Mouse (Mus musculus) neural tube, embryonic 14.5 days (tissue): Measurements from ENCODE around the gene Eml3. TPM values are rescaled to one million over a fixed set of nuclear protein-coding genes. Genes with fewer than 3 reads are reported as not detected.

Experiments
- ATAC-seq: fragments of 200-750 bp; cut with Nextera tagmentation; 2 replicates; pipeline ENCODE4 v1.8.0; 2017; ENCODE audit warnings: low read depth, mild to moderate bottlenecking, moderate TSS enrichment, moderate library complexity
- H3K27ac ChIP-seq: fragments of 300-500 bp; sonication (generic); 2 replicates; pipeline ENCODE4 v1.5.1; 2014; ENCODE audit warnings: low read depth, mild to moderate bottlenecking, control low read depth, low read length, moderate library complexity, mixed read lengths
- H3K27me3 ChIP-seq: fragments of 300-500 bp; sonication (generic); 2 replicates; pipeline ENCODE4 v1.6.1; 2014; ENCODE audit warnings: low read length; ENCODE audit not compliant: control insufficient read depth, insufficient read depth
- H3K36me3 ChIP-seq: fragments of 300-500 bp; sonication (generic); 2 replicates; pipeline ENCODE4 v1.6.1; 2014; ENCODE audit warnings: low read length, mixed read lengths; ENCODE audit not compliant: control insufficient read depth, insufficient read depth
- H3K4me1 ChIP-seq: fragments of 300-500 bp; sonication (generic); 2 replicates; pipeline ENCODE4 v1.6.1; 2014; ENCODE audit warnings: low read length; ENCODE audit not compliant: control insufficient read depth, insufficient read depth
- H3K4me2 ChIP-seq: fragments of 300-500 bp; sonication (generic); 2 replicates; pipeline ENCODE4 v1.6.1; 2014; ENCODE audit warnings: mild to moderate bottlenecking, low read depth, low read length, control low read depth
- H3K4me3 ChIP-seq: fragments of 300-500 bp; sonication (generic); 2 replicates; pipeline ENCODE4 v1.5.1; 2014; ENCODE audit warnings: low read depth, low read length, control low read depth, mixed read lengths
- H3K9ac ChIP-seq: fragments of 300-500 bp; sonication (generic); replicated peaks from 2 replicates; pipeline ENCODE4 v1.6.1; 2014; ENCODE audit warnings: low read depth, mild to moderate bottlenecking, control low read depth, low read length, mixed read lengths
- H3K9me3 ChIP-seq: fragments of 300-500 bp; sonication (generic); 2 replicates; pipeline ENCODE4 v1.6.1; 2016; ENCODE audit warnings: low read length; ENCODE audit not compliant: control insufficient read depth
- WGBS: fragments of 180-500 bp; shearing (Covaris S2); extraction: QIAGEN DNeasy Blood & Tissue Kit; methylation state at CpG from one replicate; pipeline ENCODE4 v1.1.7; 2014; 5-methylcytosine and 5-hydroxymethylcytosine counted together
- polyA plus RNA-seq: library from polyadenylated mRNA; unstranded; fragments of >200 nt; fragmentation: Nextera tagmentation; extraction: Ambion mirVana; gene quantifications from 2 replicates; pipeline ENCODE4 v1.2.1, GENCODE M21; 2014

Eml3 gene
- polyA plus RNA-seq, 1 experiment from 2014 or later: 6.2 TPM

DNA sequence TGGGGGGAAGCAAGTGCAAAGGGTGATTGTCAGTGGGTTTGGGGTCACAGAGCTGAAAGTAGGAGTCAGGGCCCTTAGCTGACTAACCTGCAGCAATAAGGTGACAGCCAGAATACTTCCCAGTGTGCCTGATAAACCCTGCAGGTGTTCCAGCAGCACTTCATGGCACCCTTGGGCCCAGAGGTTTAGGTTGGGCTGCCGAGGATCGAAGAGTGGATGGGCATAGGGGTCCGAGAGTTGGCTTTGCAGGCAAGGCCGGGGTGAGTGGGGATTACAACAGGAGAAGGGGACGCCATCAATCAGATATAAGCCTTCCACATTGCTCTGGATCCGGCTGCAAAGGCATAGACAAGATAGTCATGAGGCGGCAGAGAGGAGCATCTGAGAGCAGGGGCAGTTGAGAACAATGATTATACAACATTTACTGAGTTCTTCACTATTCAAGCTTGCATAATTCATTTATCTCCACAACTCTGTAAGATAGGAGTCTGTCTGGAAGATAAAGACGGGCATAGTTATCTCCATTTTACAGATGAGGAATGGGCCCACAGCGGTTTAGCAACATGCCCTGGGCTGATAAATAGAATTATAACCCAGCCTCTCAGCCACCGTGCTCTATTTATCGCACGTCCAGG is 1.3 kb upstream of the Eml3 start:
- Histone ChIP-seq H3K36me3 (peaks cover 8% of the 10 kb centered on the region; the same call in 1 of the 2 replicates), H3K27me3 (no peaks in the 10 kb centered on the region), H3K9ac (no peak overlapping the region), H3K27ac (no peak overlapping the region), H3K4me3 (no peak overlapping the region), H3K4me2 (no peak overlapping the region), H3K4me1 (0 out of 2 replicates have a peak, but pooled peaks cover 3% of the 10 kb centered on the region), H3K9me3 (no peaks in the 10 kb centered on the region)
- no peak for ATAC-seq
- WGBS: 91% methylated on average over 12 of the region's 12 CpGs

DNA sequence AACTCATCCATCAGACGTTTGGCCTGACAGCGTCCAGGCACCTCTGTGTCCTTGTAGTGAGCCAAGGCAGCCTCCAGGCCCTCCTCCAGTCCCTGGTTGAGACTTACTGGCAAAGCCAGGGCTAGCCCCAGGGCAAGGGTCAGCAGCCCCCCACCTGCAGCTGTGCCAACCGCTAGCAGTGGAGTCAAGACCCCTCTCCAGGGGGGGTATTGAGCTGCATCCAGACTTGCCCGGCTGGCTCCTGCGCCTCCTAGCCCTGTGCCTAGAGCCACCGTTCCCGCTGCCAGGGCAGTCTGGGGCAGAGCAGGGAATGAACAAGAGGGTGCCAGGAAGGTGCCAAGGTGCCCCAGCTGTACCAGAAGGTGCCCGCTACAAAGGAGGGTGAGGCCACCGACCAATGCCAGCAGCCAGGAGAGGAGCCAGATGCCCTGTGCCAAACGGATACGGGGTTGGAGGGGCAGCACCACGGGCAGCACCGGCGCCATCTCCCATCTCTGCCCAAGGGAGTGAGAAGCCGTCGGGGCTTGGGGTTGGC is 596 bp upstream of the Eml3 start:
- Histone ChIP-seq H3K27me3 (no peaks in the 10 kb centered on the region), H3K27ac (no peak overlapping the region), H3K36me3 (peaks cover 8% of the 10 kb centered on the region; the same call in 1 of the 2 replicates), H3K9me3 (no peaks in the 10 kb centered on the region), H3K4me2 (peak overlapping the region; percentile 64), H3K4me1 (0 out of 2 replicates have a peak, but pooled peaks cover 3% of the 10 kb centered on the region), H3K9ac (peak overlapping the region; percentile 21; the same call in 1 of the 2 replicates), H3K4me3 (peak overlapping the region; percentile 48)
- WGBS: 19% methylated on average over 16 of the region's 16 CpGs
- peak; percentile 23; the same call in 1 of the 2 replicates for ATAC-seq

DNA sequence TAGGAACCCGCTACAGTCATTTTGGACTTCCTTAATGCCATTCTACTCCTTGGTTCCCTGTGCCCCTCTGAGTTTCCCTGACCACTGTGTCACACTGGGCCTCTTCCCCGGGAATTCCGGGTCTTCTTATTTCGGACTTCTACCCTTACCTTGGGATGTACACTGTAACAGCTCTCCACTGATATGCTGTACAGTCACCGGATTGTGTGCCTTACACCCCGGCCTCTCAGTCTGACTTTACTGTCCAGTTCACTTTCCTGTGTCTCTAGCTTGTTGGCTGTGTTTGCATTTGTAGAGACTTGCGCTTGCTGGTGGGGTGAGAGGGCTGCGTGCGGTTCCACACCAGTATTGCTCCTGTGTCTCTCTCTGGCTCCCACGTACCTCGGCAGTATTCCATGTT is 765 bp downstream of the Eml3 start:
- H3K4me2 ChIP-seq: peak overlapping the region; percentile 64
- H3K9ac ChIP-seq: peak overlapping the region; percentile 58
- no peak overlapping the region for H3K27ac ChIP-seq
- 0 out of 2 replicates have a peak, but pooled peaks cover 3% of the 10 kb centered on the region for H3K4me1 ChIP-seq
- no peaks in the 10 kb centered on the region for H3K27me3 ChIP-seq
- no peaks in the 10 kb centered on the region for H3K9me3 ChIP-seq
- H3K4me3 ChIP-seq: peak overlapping the region; percentile 48
- no peak for ATAC-seq
- H3K36me3 ChIP-seq: peaks cover 8% of the 10 kb centered on the region; the same call in 1 of the 2 replicates
- WGBS: 11% methylated on average over 11 of the region's 11 CpGs

DNA sequence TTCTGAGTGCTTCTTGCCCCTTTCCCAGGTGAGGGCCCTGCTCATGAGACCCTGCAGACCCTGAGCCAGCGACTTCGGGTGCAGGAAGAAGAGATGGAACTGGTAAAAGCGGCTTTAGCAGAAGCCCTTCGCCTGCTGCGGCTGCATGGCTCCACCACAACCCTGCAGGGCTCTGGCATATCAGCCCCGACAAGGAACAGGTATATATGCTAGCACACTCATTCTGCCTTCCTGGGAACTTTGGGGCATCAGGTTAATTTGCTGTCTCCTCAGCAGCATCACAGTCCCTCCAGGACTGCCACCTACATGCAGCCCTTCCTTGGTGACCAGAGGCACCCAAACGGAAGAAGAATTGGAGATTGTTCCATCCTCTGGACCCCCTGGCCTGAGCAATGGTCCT is 1.4 kb downstream of the Eml3 start:
- no peaks in the 10 kb centered on the region for H3K27me3 ChIP-seq
- peaks cover 8% of the 10 kb centered on the region; the same call in 1 of the 2 replicates for H3K36me3 ChIP-seq
- no peaks in the 10 kb centered on the region for H3K9me3 ChIP-seq
- no peak overlapping the region; the same call in 1 of the 2 replicates for H3K4me2 ChIP-seq
- H3K4me1 ChIP-seq: 0 out of 2 replicates have a peak, but pooled peaks cover 3% of the 10 kb centered on the region
- 88% methylated on average over 7 of the region's 7 CpGs for WGBS
- H3K9ac ChIP-seq: no peak overlapping the region
- ATAC-seq: no peak
- H3K27ac ChIP-seq: no peak overlapping the region
- H3K4me3 ChIP-seq: no peak overlapping the region

DNA sequence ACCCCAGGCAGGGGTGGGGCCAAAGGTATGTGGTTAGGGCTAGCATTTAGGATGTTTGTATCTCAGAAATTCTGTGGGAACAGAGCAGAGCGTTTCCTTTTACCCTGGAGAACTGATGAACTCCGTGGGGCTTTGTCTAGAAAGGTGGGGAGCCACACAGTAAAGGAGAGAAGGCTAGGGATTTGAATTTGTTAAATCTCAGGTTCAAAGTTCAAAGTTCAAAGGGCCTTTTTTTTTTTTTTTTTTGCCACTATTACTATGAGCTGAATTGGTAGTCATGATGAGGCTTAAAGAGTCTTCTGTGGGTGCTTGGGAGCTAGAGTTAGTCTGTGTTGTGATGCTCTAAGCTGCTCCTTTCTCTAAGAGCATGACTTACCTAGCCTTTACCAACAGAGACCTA is 7.4 kb downstream of the Eml3 start:
- 85% methylated on average over 2 of the region's 2 CpGs for WGBS
- Histone ChIP-seq H3K9me3 (no peaks in the 10 kb centered on the region), H3K27me3 (no peaks in the 10 kb centered on the region), H3K4me3 (no peak overlapping the region), H3K4me2 (no peak overlapping the region), H3K36me3 (no peaks in the 10 kb centered on the region), H3K27ac (no peak overlapping the region), H3K4me1 (peaks cover 6% of the 10 kb centered on the region), H3K9ac (no peak overlapping the region)
- ATAC-seq: no peak

DNA sequence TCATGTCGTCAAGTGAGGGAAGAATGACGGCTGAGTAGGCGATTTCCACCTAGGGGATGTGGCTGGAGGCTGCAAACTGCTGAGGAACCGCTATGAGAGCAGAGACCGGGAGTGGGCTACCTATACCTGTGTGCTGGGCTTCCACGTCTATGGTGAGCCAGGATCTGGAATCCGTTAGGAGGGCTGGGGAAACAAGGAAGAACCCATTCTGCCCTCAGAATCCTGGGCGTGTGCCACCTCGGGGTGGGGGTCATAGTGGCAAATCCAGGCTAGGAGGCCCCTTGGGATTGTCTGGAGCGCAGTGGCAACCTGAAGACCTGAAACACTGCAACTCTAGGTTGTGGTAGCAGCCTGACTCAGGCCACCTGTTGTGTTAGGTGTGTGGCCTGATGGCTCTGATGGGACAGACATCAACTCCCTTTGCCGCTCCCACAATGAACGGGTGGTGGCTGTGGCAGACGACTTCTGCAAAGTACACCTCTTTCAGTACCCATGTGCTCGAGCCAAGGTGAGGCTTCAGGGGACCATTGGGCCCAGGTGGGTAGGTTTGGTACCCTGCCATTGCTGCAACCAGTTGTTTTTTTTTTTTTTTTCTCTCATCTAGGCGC is 11.3 kb downstream of the Eml3 start:
- peak overlapping the region; percentile 95; the same call in 1 of the 2 replicates for H3K9ac ChIP-seq

DNA sequence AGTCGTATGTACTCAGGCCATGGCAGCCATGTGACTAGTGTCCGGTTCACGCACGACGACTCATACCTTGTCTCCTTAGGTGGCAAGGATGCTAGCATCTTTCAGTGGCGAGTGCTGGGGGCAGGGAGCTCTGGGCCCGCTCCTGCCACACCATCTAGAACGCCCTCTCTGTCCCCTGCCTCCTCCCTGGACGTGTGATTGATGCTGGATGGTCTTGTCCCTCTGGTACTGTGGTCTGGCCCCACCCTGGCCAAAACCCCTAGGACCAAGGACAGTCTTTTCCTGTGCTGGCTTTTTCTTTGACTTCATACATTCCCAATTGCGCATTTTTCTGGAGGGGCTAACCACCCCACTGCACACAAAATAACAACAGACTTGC is 11.8 kb downstream of the Eml3 start:
- Histone ChIP-seq H3K4me3 (peak overlapping the region; percentile 95), H3K9me3 (no peaks in the 10 kb centered on the region), H3K27ac (peak overlapping the region; percentile 96), H3K4me2 (peak overlapping the region; percentile 65), H3K36me3 (peaks cover 12% of the 10 kb centered on the region), H3K4me1 (peaks cover 20% of the 10 kb centered on the region), H3K9ac (peak overlapping the region; percentile 95), H3K27me3 (no peaks in the 10 kb centered on the region)
- ATAC-seq: peak; percentile 31
- WGBS: 16% methylated on average over 10 of the region's 10 CpGs

More for the DNA sequence above, 11.3 kb downstream of the Eml3 start:
- Histone ChIP-seq H3K27me3 (no peaks in the 10 kb centered on the region), H3K27ac (no peak overlapping the region), H3K4me2 (peak overlapping the region; percentile 65; the same call in 1 of the 2 replicates), H3K4me1 (peaks cover 20% of the 10 kb centered on the region), H3K9me3 (no peaks in the 10 kb centered on the region), H3K4me3 (peak overlapping the region; percentile 95), H3K36me3 (peaks cover 7% of the 10 kb centered on the region)
- ATAC-seq: no peak
- WGBS: 75% methylated on average over 15 of the region's 15 CpGs

DNA sequence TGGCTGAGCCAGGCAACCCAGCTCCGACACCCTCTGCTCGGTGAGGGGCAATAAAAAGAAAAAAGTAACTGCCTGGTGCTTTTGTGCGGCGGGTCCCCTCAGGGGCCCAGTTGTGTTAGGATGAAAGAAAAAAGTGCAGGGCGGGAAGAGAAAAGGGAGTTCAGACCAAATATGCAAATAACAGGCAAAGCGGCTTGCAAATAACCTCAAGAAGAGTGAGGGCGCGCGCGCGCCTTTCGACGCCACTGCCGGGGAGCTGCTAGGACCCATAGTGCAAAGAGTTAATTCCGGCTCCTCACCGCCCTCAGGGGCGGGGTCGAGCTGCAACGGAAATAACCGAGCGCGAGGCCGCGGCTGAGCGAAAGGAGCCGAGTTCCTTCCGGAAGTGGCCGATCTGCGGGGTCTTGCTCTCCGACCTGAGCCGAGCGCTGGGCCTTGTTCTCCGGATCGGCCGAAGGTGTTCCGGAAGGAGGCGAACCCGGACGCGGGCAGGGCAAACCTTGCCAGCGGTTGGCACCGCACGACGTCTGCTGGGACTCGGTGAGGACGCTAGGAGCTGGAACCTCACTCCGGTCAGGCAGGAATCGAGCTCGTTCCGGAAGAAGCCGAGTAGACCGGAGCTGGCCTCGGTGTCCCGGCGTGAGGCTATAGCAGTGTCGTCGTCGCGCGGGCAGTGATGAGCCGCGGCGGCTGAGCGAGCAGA is 12.3 kb downstream of the Eml3 start, which contains the start of gene Mta2:
Gene Mta2 (plus strand): TSS at position 361 of the 703 bp plus-strand sequence.
- Histone ChIP-seq H3K9ac (peak within 1 kb of the TSS; percentile 95), H3K9me3 (no peaks in the 10 kb centered on the region), H3K27me3 (no peaks in the 10 kb centered on the region), H3K4me2 (peak within 1 kb of the TSS; percentile 65), H3K36me3 (peaks cover 17% of the 10 kb centered on the region), H3K4me1 (peaks cover 20% of the 10 kb centered on the region), H3K27ac (peak within 1 kb of the TSS; percentile 96), H3K4me3 (peak within 1 kb of the TSS; percentile 95)
- under 1% methylated on average over 64 of the region's 64 CpGs for whole genome bisulfite sequencing
- ATAC-seq: peak; percentile 95
